Mouse (Mus musculus) lung, embryonic 15.5 days (tissue): ENCODE data around the gene Hmg20a. TPM values are rescaled to one million over a fixed set of nuclear protein-coding genes. Genes with fewer than 3 reads are reported as not detected.

Source experiments
- ATAC-seq: fragments of 200-750 bp; cut with Nextera tagmentation; 2 replicates; pipeline ENCODE4 v1.8.0; 2017; ENCODE audit warnings: moderate number of reproducible peaks, borderline replicate concordance; ENCODE audit not compliant: low FRiP score, low TSS enrichment; ENCODE audit errors: extremely low read depth
- H3K27ac ChIP-seq: fragments of 300-500 bp; sonication (generic); 2 replicates; pipeline ENCODE4 v1.5.1; 2015; ENCODE audit warnings: moderate library complexity, mild to moderate bottlenecking, inconsistent platforms
- H3K27me3 ChIP-seq: fragments of 300-500 bp; sonication (generic); 2 replicates; pipeline ENCODE4 v1.6.1; 2015; ENCODE audit warnings: inconsistent platforms
- H3K36me3 ChIP-seq: fragments of 300-500 bp; sonication (generic); 2 replicates; pipeline ENCODE4 v1.6.1; 2015; ENCODE audit warnings: inconsistent platforms
- H3K4me1 ChIP-seq: fragments of 300-500 bp; sonication (generic); 2 replicates; pipeline ENCODE4 v1.6.1; 2015; ENCODE audit warnings: inconsistent platforms
- H3K4me2 ChIP-seq: fragments of 300-500 bp; sonication (generic); 2 replicates; pipeline ENCODE4 v1.6.1; 2015; ENCODE audit warnings: inconsistent platforms, mild to moderate bottlenecking, moderate library complexity
- H3K4me3 ChIP-seq: fragments of 300-500 bp; sonication (generic); 2 replicates; pipeline ENCODE4 v1.5.1; 2015; ENCODE audit warnings: mild to moderate bottlenecking, inconsistent platforms
- H3K9ac ChIP-seq: fragments of 300-500 bp; sonication (generic); 2 replicates; pipeline ENCODE4 v1.6.1; 2015; ENCODE audit warnings: inconsistent platforms
- H3K9me3 ChIP-seq: fragments of 300-500 bp; sonication (generic); 2 replicates; pipeline ENCODE4 v1.6.1; 2016; ENCODE audit warnings: inconsistent platforms
- WGBS: fragments of 180-500 bp; shearing (Covaris S2); methylation state at CpG from one replicate; pipeline ENCODE4 v1.1.7; 2015; 5-methylcytosine and 5-hydroxymethylcytosine counted together
- polyA plus RNA-seq: library from polyadenylated mRNA; unstranded; fragments of >200 nt; fragmentation: Nextera tagmentation; extraction: Ambion mirVana; gene quantifications from 2 replicates; pipeline ENCODE4 v1.2.1, GENCODE M21; 2015

The Hmg20a gene
- polyA plus RNA-seq: 53.9 and 59.9 TPM in 2 replicates

DNA sequence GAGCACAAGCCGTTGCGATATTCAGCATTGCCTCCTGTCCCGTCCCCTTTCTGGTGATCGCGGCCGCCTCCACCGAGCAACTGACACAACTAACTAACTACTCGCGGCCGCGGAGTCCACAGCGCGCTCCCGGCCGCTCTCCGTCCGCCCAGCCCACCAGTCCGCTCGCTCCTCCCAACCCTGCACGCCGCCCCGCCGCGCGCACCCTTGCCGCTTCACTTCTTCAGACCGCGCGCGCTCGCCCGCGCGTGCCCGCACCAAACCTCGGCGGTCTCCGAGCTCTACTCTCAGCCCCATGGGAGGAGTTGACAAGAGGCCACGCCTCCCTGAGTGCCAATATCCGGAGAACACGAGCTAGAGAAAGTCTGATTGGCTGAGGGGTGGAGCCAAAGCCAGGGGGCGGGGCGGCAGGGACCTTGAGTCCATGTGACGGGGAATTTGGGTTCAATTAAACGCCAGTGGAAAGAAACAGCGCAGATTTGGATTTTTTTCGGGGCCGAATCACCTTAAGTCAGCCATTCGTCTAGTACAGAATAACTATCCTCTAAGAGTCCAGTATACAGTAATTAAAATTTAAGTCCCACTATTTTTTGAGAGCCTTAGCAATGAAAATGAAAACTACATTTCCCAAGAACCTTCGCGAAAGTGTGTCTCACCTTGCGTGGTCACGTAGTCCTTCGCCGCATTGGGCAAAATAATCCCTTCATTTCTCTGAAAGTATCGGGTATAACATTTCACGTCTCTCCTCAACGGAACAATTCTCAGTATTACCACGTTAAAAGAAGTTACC is at the start of gene Hmg20a, which contains the start of gene Peak1:
Hmg20a (plus strand) TSS at position 662 of the 790 bp plus-strand sequence.
Peak1 (minus strand) TSS at position 120 of the 790 bp plus-strand sequence.
- Histone ChIP-seq H3K9ac (peak within 1 kb of the TSS; percentile 94), H3K4me2 (peak within 1 kb of the TSS; percentile 65), H3K36me3 (no peaks in the 10 kb centered on the region), H3K27me3 (no peaks in the 10 kb centered on the region), H3K27ac (peak within 1 kb of the TSS; percentile 98), H3K4me3 (peak within 1 kb of the TSS; percentile 91), H3K4me1 (peaks cover 43% of the 10 kb centered on the region), H3K9me3 (no peaks in the 10 kb centered on the region)
- under 1% methylated on average over 53 of the region's 59 CpGs for WGBS
- peak; percentile 95 for ATAC-seq

DNA sequence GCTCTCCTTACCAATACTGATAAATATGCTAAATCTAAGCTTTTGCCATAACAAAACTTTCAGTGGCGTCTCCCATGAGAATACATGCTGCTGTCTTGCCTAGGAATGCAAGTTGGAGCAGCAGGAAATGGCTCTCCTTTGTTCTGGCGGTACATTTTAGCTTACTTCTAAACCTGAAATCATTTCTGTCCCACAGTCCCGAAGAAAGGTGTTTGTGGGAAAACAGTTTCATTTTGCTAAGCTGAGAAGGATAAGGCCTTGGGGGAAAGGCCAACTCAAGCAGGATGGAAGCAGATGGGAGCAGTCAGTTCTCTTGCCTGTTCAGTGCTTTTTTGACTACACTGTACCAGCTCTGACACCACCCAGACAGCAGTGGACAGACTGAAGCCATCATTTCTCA is 49.6 kb upstream of the Hmg20a start:
- no peak for ATAC-seq
- H3K36me3 ChIP-seq: no peaks in the 10 kb centered on the region
- H3K9me3 ChIP-seq: no peaks in the 10 kb centered on the region
- H3K4me3 ChIP-seq: no peak overlapping the region
- H3K27ac ChIP-seq: no peak overlapping the region
- H3K9ac ChIP-seq: no peak overlapping the region
- 51% methylated on average over 3 of the region's 3 CpGs for WGBS
- no peak overlapping the region for H3K4me2 ChIP-seq
- H3K27me3 ChIP-seq: no peaks in the 10 kb centered on the region
- 0 out of 2 replicates have a peak, but pooled peaks cover 10% of the 10 kb centered on the region for H3K4me1 ChIP-seq

DNA sequence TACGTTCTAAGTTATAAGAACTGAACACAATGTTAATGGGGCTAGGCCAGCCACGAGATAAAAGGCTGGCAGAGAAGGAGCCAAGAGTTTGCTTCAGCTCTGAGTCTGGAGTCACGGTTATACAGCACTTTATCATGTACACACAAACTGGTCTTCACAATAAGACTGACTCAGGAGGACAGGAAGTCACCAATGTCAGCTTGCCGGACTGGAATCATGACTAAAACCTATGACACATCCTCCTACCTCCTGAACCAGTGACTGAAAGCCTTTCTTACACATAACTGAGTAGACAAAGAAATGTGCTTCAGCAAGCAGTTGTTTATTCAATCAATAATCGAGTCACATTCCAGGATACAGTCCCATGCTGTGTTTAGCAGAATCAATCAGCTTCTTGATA is 47.7 kb upstream of the Hmg20a start:
- WGBS: 38% methylated on average over 5 of the region's 5 CpGs
- H3K4me2 ChIP-seq: no peak overlapping the region
- ATAC-seq: no peak
- H3K27ac ChIP-seq: no peak overlapping the region
- H3K4me1 ChIP-seq: 0 out of 2 replicates have a peak, but pooled peaks cover 7% of the 10 kb centered on the region
- H3K9ac ChIP-seq: no peak overlapping the region
- no peak overlapping the region for H3K4me3 ChIP-seq
- H3K9me3 ChIP-seq: no peaks in the 10 kb centered on the region
- no peaks in the 10 kb centered on the region for H3K36me3 ChIP-seq
- no peaks in the 10 kb centered on the region for H3K27me3 ChIP-seq

DNA sequence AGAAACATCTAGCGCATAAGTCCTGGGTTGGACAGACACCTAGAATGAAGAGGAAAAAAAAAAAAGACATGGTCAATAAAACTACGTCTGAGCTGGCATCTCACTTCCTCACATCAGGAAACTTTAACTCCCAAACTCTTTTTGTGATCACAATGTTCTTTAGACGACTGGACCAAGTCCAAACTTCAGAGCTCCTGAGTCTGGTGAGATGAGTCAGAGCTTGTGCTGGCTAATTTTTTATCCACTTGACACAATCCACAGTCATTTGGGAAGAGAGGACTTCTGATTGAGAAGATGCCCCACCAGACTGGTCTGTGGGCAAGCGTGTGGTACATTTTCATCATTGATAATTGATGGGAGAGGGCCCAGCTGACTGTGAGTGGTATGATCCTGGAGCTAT is 44.0 kb upstream of the Hmg20a start:
- H3K4me1 ChIP-seq: 0 out of 2 replicates have a peak, but pooled peaks cover 7% of the 10 kb centered on the region
- H3K27me3 ChIP-seq: no peaks in the 10 kb centered on the region
- no peaks in the 10 kb centered on the region for H3K36me3 ChIP-seq
- 49% methylated on average over 4 of the region's 4 CpGs for WGBS
- H3K27ac ChIP-seq: no peak overlapping the region
- H3K4me3 ChIP-seq: no peak overlapping the region
- H3K9me3 ChIP-seq: no peaks in the 10 kb centered on the region
- H3K4me2 ChIP-seq: no peak overlapping the region
- no peak for ATAC-seq
- H3K9ac ChIP-seq: no peak overlapping the region

DNA sequence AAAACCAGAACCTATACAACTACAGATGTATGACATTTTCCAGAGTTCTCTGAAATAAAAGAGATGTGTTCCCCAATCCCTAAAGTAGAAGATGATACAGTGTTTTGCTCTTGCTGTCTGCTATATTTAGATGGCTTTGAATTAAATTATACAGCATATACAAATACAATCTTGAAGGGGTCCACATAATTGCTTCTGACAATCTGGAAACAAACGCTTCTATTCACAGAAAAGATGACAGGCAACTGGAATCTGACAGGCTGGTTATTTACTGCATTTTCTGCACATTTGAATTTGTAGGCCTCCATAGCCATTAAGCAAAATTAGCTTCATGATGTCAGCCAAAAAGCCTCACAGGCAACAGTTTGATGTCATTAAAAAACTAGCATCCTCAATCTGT is 35.6 kb upstream of the Hmg20a start:
- H3K27ac ChIP-seq: no peak overlapping the region
- H3K4me1 ChIP-seq: no peaks in the 10 kb centered on the region
- peaks cover 3% of the 10 kb centered on the region; the same call in 1 of the 2 replicates for H3K36me3 ChIP-seq
- no peak overlapping the region for H3K9ac ChIP-seq
- WGBS: 78% methylated on average over 1 of the region's 1 CpGs
- no peaks in the 10 kb centered on the region for H3K27me3 ChIP-seq
- no peaks in the 10 kb centered on the region; the same call in 1 of the 2 replicates for H3K9me3 ChIP-seq
- no peak for ATAC-seq
- no peak overlapping the region for H3K4me2 ChIP-seq
- no peak overlapping the region for H3K4me3 ChIP-seq

DNA sequence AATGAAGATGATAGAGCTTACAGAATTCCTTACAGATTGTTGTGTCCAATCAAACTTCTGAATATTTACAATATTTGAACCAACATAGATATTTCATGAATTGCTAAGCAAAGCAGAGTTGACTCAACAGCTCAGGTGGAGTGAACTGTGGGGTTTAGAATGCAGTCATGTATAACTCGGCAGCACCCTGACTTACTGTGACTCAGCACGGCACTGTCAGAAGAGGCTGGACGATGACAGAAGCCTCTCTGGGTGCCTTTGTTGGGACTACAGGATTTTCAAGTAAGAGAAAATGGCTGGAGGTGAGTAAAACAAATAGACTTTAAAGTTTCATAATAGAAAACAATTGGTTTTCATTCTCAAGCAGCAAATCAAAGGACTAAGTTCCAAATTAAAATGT is 25.6 kb upstream of the Hmg20a start:
- no peak overlapping the region for H3K4me2 ChIP-seq
- no peak overlapping the region for H3K9ac ChIP-seq
- no peaks in the 10 kb centered on the region; the same call in 1 of the 2 replicates for H3K36me3 ChIP-seq
- no peak overlapping the region for H3K4me3 ChIP-seq
- 73% methylated on average over 3 of the region's 3 CpGs for WGBS
- no peak for ATAC-seq
- H3K4me1 ChIP-seq: peaks cover 4% of the 10 kb centered on the region
- no peaks in the 10 kb centered on the region for H3K9me3 ChIP-seq
- H3K27me3 ChIP-seq: no peaks in the 10 kb centered on the region
- no peak overlapping the region for H3K27ac ChIP-seq

DNA sequence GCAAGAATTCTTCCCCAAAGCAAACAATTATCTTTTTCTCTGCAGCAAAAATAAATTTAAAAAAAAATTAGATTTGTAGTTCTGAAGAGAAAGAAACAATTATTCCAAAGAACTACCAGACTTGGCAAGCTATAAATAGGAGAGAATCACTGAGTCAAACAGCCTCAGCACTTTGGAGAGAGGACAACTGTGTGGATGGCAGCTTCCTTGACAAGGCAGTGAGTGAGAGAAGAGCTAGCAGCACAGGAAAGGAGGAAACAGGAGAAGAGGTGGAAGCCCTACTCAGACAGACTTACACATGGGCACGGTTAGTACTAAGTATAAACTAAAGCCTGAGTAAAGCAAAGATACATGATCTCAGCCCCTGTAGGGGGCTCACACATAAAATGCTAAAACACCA is 22.1 kb upstream of the Hmg20a start:
- 46% methylated on average over 1 of the region's 1 CpGs for WGBS
- Histone ChIP-seq H3K4me1 (peaks cover 4% of the 10 kb centered on the region), H3K9me3 (no peaks in the 10 kb centered on the region), H3K4me3 (no peak overlapping the region), H3K9ac (no peak overlapping the region), H3K27me3 (no peaks in the 10 kb centered on the region), H3K4me2 (no peak overlapping the region), H3K36me3 (no peaks in the 10 kb centered on the region), H3K27ac (no peak overlapping the region)
- ATAC-seq: no peak

DNA sequence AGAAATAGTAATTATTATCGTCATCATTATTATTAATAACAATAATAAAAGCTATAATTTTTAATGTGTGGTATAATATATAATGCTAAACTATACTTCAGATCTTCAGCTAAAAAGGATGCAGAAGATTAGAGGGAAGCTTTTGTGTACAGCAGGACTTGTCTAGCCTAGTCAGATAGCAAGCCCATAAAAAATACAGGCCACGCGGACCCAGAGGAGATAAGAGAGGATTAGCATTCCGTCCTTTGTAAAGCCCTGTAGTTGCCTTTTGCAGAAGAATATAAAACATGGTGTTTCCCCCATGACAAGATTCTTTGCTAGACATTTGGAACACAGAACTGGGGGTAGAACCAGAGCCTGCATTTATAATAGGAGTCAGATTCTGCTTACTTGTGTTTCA is 13.8 kb upstream of the Hmg20a start:
- no peak for ATAC-seq

DNA sequence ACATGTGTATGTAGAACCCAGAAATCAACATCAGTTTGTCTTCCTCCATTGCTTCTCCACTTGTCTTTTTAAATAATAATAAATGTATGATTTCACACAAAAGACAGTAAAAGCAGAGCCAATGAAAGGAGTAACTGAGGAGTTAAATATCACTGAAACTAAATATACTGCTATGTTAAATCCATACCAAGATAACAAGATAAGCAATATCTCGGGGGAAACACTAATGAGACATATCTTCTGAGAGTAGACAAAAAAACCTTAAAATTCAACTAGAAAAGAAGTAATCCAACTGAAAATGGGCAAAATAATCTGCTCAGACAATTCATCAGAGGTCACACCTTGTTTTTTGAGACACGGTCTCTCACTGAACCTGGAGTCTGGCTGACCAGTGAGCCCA is 8.5 kb upstream of the Hmg20a start:
- Histone ChIP-seq H3K4me3 (no peak overlapping the region), H3K9ac (no peak overlapping the region), H3K4me1 (0 out of 2 replicates have a peak, but pooled peaks cover under 1% of the 10 kb centered on the region), H3K4me2 (no peak overlapping the region), H3K27me3 (no peaks in the 10 kb centered on the region), H3K27ac (no peak overlapping the region), H3K9me3 (no peaks in the 10 kb centered on the region), H3K36me3 (no peaks in the 10 kb centered on the region)
- ATAC-seq: no peak
- 76% methylated on average over 2 of the region's 2 CpGs for WGBS

More for the DNA sequence above, 13.8 kb upstream of the Hmg20a start:
- H3K27ac ChIP-seq: no peak overlapping the region
- no peaks in the 10 kb centered on the region for H3K4me1 ChIP-seq
- H3K4me3 ChIP-seq: no peak overlapping the region
- no peaks in the 10 kb centered on the region for H3K27me3 ChIP-seq
- no peak overlapping the region for H3K4me2 ChIP-seq
- no peak overlapping the region for H3K9ac ChIP-seq
- 48% methylated on average over 4 of the region's 4 CpGs for WGBS
- H3K9me3 ChIP-seq: no peaks in the 10 kb centered on the region
- no peaks in the 10 kb centered on the region for H3K36me3 ChIP-seq

DNA sequence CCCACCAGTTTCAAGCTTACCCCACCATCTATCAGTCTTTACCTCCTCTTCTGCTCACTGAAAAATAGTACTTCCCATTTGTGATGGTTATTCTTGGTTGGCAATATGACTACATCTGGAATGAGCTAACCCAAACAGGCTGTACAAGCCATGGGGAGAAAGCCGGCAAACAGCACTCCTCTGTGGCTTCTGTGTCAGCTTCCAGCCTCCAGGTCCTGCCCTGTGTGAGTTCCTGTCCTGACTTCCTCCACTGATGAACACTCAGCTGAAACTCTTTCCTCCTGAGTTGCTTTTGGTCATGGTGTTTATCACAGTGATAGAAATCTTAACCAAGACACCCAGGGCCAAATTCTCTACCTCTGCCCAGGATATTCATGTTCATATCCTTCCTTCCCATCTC is 5.7 kb upstream of the Hmg20a start:
- H3K27me3 ChIP-seq: no peaks in the 10 kb centered on the region
- H3K9ac ChIP-seq: no peak overlapping the region
- H3K9me3 ChIP-seq: no peaks in the 10 kb centered on the region
- no peak for ATAC-seq
- H3K27ac ChIP-seq: no peak overlapping the region
- H3K4me2 ChIP-seq: no peak overlapping the region
- no peaks in the 10 kb centered on the region for H3K36me3 ChIP-seq
- 55% methylated on average over 1 of the region's 1 CpGs for WGBS
- H3K4me1 ChIP-seq: peaks cover 14% of the 10 kb centered on the region
- no peak overlapping the region for H3K4me3 ChIP-seq

DNA sequence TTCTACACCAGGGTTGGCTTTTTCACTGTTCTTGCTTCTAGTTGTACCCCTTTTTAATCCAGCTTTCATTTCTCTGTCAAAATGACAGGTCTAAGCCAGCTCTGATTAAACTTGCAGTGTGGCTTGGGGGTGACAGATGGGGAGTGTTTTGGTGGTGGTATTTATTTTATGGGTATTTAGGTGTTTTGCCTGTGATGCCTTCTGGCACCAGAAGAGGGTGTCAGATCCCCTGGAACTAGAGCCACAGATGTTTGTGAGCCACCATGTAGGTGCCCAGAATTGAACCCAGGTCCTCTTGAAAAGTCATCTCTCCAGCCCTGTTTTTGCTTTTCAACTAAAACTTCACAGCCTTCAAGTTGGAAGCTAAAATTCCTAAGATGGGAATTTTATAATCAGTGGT is 4.1 kb upstream of the Hmg20a start:
- no peak overlapping the region for H3K9ac ChIP-seq
- H3K27me3 ChIP-seq: no peaks in the 10 kb centered on the region
- H3K4me3 ChIP-seq: no peak overlapping the region
- no peaks in the 10 kb centered on the region for H3K9me3 ChIP-seq
- H3K4me2 ChIP-seq: no peak overlapping the region
- no peak overlapping the region for H3K27ac ChIP-seq
- H3K4me1 ChIP-seq: peaks cover 15% of the 10 kb centered on the region
- H3K36me3 ChIP-seq: no peaks in the 10 kb centered on the region
- no peak for ATAC-seq

DNA sequence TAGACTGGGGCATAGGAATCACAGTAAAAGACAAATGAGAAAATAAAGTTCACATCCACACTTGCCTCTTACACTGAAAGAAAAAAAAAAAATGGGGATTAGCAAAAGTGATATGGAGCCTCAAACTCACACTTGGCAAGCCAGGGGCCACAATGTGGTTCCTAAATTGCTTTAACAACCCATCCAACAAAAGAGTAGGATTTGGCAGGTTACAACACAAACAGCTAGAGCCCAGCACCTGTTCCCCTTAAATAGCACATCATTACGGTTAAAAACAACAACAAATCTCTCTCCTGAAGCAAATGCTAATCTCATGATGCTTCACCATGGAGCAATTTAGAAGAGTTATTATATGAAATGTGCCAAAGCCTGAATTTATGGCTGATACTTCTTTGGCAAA is 3.0 kb upstream of the Hmg20a start:
- H3K9ac ChIP-seq: no peak overlapping the region
- peak overlapping the region; percentile 65; the same call in 1 of the 2 replicates for H3K4me2 ChIP-seq
- H3K27me3 ChIP-seq: no peaks in the 10 kb centered on the region
- H3K36me3 ChIP-seq: no peaks in the 10 kb centered on the region
- no peak for ATAC-seq
- WGBS: 35% methylated on average over 1 of the region's 1 CpGs
- H3K27ac ChIP-seq: no peak overlapping the region
- H3K4me1 ChIP-seq: peaks cover 24% of the 10 kb centered on the region
- peak overlapping the region; percentile 91; the same call in 1 of the 2 replicates for H3K4me3 ChIP-seq
- no peaks in the 10 kb centered on the region for H3K9me3 ChIP-seq
